Mouse (Mus musculus): ENCODE results near the gene Cerk.

GRCm38 (mm10) chr15:86168505-86168867 lies 17.5 kb downstream of the Cerk start:
- TF ChIP-seq GATA1 (IDR thresholded peaks at IDR 0.05; ENCODE audit: low read length), result no peak
- TF ChIP-seq TAL1 (IDR thresholded peaks at IDR 0.05; ENCODE audit: low read length), result no peak

All from erythroblast, embryonic 14.5 days (primary cell).